Mouse (Mus musculus): ENCODE measurements around the gene Ift172. TPM values are rescaled to one million over a fixed set of nuclear protein-coding genes. Genes with fewer than 3 reads are reported as not detected.

Ift172 gene
- polyA plus RNA-seq, 1 experiment from 2014 or later = 21.8 TPM

- Histone ChIP-seq H3K4me1 (peaks cover 22% of the 10 kb centered on the region), H3K4me2 (peak within 1 kb of the TSS; percentile 96), H3K27me3 (replicated peaks) (peaks cover 11% of the 10 kb centered on the region; the same call in 1 of the 2 replicates), H3K9ac (peak within 1 kb of the TSS; percentile 88), H3K9me3 (no peaks in the 10 kb centered on the region), H3K36me3 (peaks cover 18% of the 10 kb centered on the region), H3K4me3 (peak within 1 kb of the TSS; percentile 68), H3K27ac (replicated peaks) (no peak within 1 kb of the TSS)
- under 1% methylated on average over 44 of the region's 46 CpGs for whole genome bisulfite sequencing
- 0 out of 2 replicates have a peak, but pooled peaks have one; percentile 34 for ATAC-seq (ENCODE audit: extremely low read depth, insufficient number of reproducible peaks, low FRiP score, low TSS enrichment)
Observed at GRCm38 (mm10) chr5:31295606-31296141, 4.8 kb upstream of the Ift172 start, which contains the start of gene Fndc4. Gene Fndc4, minus strand, starts transcription at chr5:31296080.

- Histone ChIP-seq H3K4me1 (peaks cover 27% of the 10 kb centered on the region), H3K4me2 (peak overlapping the region; percentile 96), H3K27ac (replicated peaks) (no peak overlapping the region), H3K4me3 (peak overlapping the region; percentile 68), H3K9me3 (no peaks in the 10 kb centered on the region), H3K36me3 (peaks cover 18% of the 10 kb centered on the region), H3K9ac (peak overlapping the region; percentile 88), H3K27me3 (replicated peaks) (0 out of 2 replicates have a peak, but pooled peaks cover 11% of the 10 kb centered on the region)
- 6% methylated on average over 29 of the region's 29 CpGs for WGBS
- no peak for ATAC-seq (ENCODE audit: extremely low read depth, insufficient number of reproducible peaks, low FRiP score, low TSS enrichment)
Observed at GRCm38 (mm10) chr5:31294964-31295605, 4.2 kb upstream of the Ift172 start.

- no peaks in the 10 kb centered on the region for H3K9me3 ChIP-seq
- no peak for ATAC-seq (ENCODE audit: extremely low read depth, insufficient number of reproducible peaks, low FRiP score, low TSS enrichment)
- peak overlapping the region; percentile 85 for H3K4me2 ChIP-seq
- H3K4me3 ChIP-seq = peak overlapping the region; percentile 64
- WGBS = 4% methylated on average over 9 of the region's 9 CpGs
- H3K9ac ChIP-seq = peak overlapping the region; percentile 79
- H3K36me3 ChIP-seq = peaks cover 29% of the 10 kb centered on the region
- H3K27ac ChIP-seq (replicated peaks) = peak overlapping the region; percentile 86
- no peaks in the 10 kb centered on the region for H3K27me3 ChIP-seq (replicated peaks)
- H3K4me1 ChIP-seq = peaks cover 35% of the 10 kb centered on the region
Observed at GRCm38 (mm10) chr5:31291361-31291688, 409 bp upstream of the Ift172 start.

- Histone ChIP-seq H3K4me1 (peaks cover 25% of the 10 kb centered on the region), H3K4me3 (peak overlapping the region; percentile 64), H3K27me3 (replicated peaks) (no peaks in the 10 kb centered on the region), H3K4me2 (peak overlapping the region; percentile 85), H3K9me3 (no peaks in the 10 kb centered on the region), H3K9ac (peak overlapping the region; percentile 83), H3K27ac (replicated peaks) (no peak overlapping the region), H3K36me3 (peaks cover 45% of the 10 kb centered on the region)
- no peak for ATAC-seq (ENCODE audit: extremely low read depth, insufficient number of reproducible peaks, low FRiP score, low TSS enrichment)
- 58% methylated on average over 3 of the region's 3 CpGs for WGBS
Observed at GRCm38 (mm10) chr5:31289626-31290230, 1.2 kb downstream of the Ift172 start.

GRCm38 (mm10) chr5:31288655-31289054, 2.3 kb downstream of the Ift172 start:
- Histone ChIP-seq H3K4me3 (no peak overlapping the region), H3K4me1 (peaks cover 20% of the 10 kb centered on the region), H3K9ac (no peak overlapping the region), H3K27ac (replicated peaks) (no peak overlapping the region), H3K9me3 (no peaks in the 10 kb centered on the region), H3K4me2 (no peak overlapping the region), H3K36me3 (peaks cover 49% of the 10 kb centered on the region), H3K27me3 (replicated peaks) (no peaks in the 10 kb centered on the region)
- WGBS = 66% methylated on average over 3 of the region's 3 CpGs
- ATAC-seq (ENCODE audit: extremely low read depth, insufficient number of reproducible peaks, low FRiP score, low TSS enrichment) = no peak

GRCm38 (mm10) chr5:31288225-31288624, 2.7 kb downstream of the Ift172 start:
- peaks cover 50% of the 10 kb centered on the region for H3K36me3 ChIP-seq
- no peaks in the 10 kb centered on the region for H3K9me3 ChIP-seq
- no peak overlapping the region for H3K9ac ChIP-seq
- H3K27ac ChIP-seq (replicated peaks) = no peak overlapping the region
- H3K4me3 ChIP-seq = no peak overlapping the region
- H3K27me3 ChIP-seq (replicated peaks) = no peaks in the 10 kb centered on the region
- ATAC-seq (ENCODE audit: extremely low read depth, insufficient number of reproducible peaks, low FRiP score, low TSS enrichment) = no peak
- H3K4me2 ChIP-seq = no peak overlapping the region
- 61% methylated on average over 4 of the region's 4 CpGs for WGBS
- peaks cover 20% of the 10 kb centered on the region for H3K4me1 ChIP-seq

- no peak overlapping the region for H3K4me3 ChIP-seq
- ATAC-seq (ENCODE audit: extremely low read depth, insufficient number of reproducible peaks, low FRiP score, low TSS enrichment) = no peak
- no peaks in the 10 kb centered on the region for H3K27me3 ChIP-seq (replicated peaks)
- no peaks in the 10 kb centered on the region for H3K9me3 ChIP-seq
- H3K27ac ChIP-seq (replicated peaks) = no peak overlapping the region
- no peaks in the 10 kb centered on the region for H3K4me1 ChIP-seq
- H3K36me3 ChIP-seq = peaks cover 96% of the 10 kb centered on the region
- WGBS = 81% methylated on average over 20 of the region's 20 CpGs
- H3K4me2 ChIP-seq = no peak overlapping the region
- no peak overlapping the region for H3K9ac ChIP-seq
Observed at GRCm38 (mm10) chr5:31279245-31279988, 11.5 kb downstream of the Ift172 start.

- 80% methylated on average over 6 of the region's 6 CpGs for WGBS
- Histone ChIP-seq H3K9me3 (no peaks in the 10 kb centered on the region), H3K27me3 (replicated peaks) (no peaks in the 10 kb centered on the region), H3K4me2 (no peak overlapping the region), H3K4me3 (no peak overlapping the region), H3K9ac (no peak overlapping the region), H3K27ac (replicated peaks) (no peak overlapping the region), H3K36me3 (peaks cover 82% of the 10 kb centered on the region), H3K4me1 (no peaks in the 10 kb centered on the region)
- ATAC-seq (ENCODE audit: extremely low read depth, insufficient number of reproducible peaks, low FRiP score, low TSS enrichment) = no peak
Observed at GRCm38 (mm10) chr5:31273018-31273417, 17.9 kb downstream of the Ift172 start.

- H3K4me1 ChIP-seq = no peaks in the 10 kb centered on the region
- no peak overlapping the region for H3K9ac ChIP-seq
- no peak overlapping the region for H3K27ac ChIP-seq (replicated peaks)
- WGBS = 76% methylated on average over 6 of the region's 6 CpGs
- H3K36me3 ChIP-seq = peaks cover 92% of the 10 kb centered on the region
- ATAC-seq (ENCODE audit: extremely low read depth, insufficient number of reproducible peaks, low FRiP score, low TSS enrichment) = no peak
- no peaks in the 10 kb centered on the region for H3K27me3 ChIP-seq (replicated peaks)
- no peak overlapping the region for H3K4me3 ChIP-seq
- H3K9me3 ChIP-seq = no peaks in the 10 kb centered on the region
- no peak overlapping the region for H3K4me2 ChIP-seq
Observed at GRCm38 (mm10) chr5:31267686-31268085, 23.2 kb downstream of the Ift172 start.

GRCm38 (mm10) chr5:31266101-31266500, 24.8 kb downstream of the Ift172 start:
- H3K27me3 ChIP-seq (replicated peaks) = no peaks in the 10 kb centered on the region
- H3K9ac ChIP-seq = no peak overlapping the region
- WGBS = 72% methylated on average over 7 of the region's 7 CpGs
- H3K9me3 ChIP-seq = no peaks in the 10 kb centered on the region
- no peaks in the 10 kb centered on the region for H3K4me1 ChIP-seq
- no peak for ATAC-seq (ENCODE audit: extremely low read depth, insufficient number of reproducible peaks, low FRiP score, low TSS enrichment)
- no peak overlapping the region for H3K4me3 ChIP-seq
- H3K36me3 ChIP-seq = peaks cover 95% of the 10 kb centered on the region
- H3K27ac ChIP-seq (replicated peaks) = no peak overlapping the region
- H3K4me2 ChIP-seq = no peak overlapping the region

- 87% methylated on average over 11 of the region's 11 CpGs for WGBS
- Histone ChIP-seq H3K36me3 (peaks cover 92% of the 10 kb centered on the region), H3K9me3 (no peaks in the 10 kb centered on the region), H3K4me3 (no peak overlapping the region), H3K4me2 (no peak overlapping the region), H3K27ac (replicated peaks) (no peak overlapping the region), H3K4me1 (peaks cover 18% of the 10 kb centered on the region), H3K9ac (no peak overlapping the region), H3K27me3 (replicated peaks) (no peaks in the 10 kb centered on the region)
- no peak for ATAC-seq (ENCODE audit: extremely low read depth, insufficient number of reproducible peaks, low FRiP score, low TSS enrichment)
Observed at GRCm38 (mm10) chr5:31257616-31258015, 33.3 kb downstream of the Ift172 start.

Data from heart, embryonic 13.5 days (tissue).